Mouse (Mus musculus): ENCODE data around the gene S100a2. TPM values are rescaled to one million over a fixed set of nuclear protein-coding genes. Genes with fewer than 3 reads are reported as not detected.

S100a2 gene
- polyA plus RNA-seq, 1 experiment from 2014 or later: not detected

DNA sequence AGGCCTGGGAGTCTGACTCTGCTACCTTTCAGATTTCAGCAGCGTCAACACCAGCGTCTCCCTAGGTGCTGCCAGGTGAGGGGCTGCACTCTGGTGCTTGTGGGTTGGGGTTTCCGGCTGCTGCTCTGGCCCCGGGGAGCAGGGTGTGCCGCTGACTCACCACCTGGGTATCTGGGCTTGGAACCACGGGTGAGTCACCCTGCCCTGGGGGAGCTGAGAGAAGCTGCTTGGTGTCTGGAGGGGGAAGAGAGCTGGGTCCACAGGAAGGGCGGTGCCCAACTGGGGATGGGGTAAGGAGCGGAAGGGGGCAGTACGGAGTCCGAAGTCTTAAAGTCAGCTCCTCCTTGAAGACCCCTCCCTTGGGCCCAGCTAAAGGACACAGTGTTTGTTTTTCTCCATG, 3.1 kb upstream of the S100a2 start:
- no peak overlapping the region for H3K4me2 ChIP-seq
- H3K9me3 ChIP-seq (replicated peaks; ENCODE audit: control insufficient read depth, low read length): no peaks in the 10 kb centered on the region
- 0 out of 2 replicates have a peak, but pooled peaks cover 3% of the 10 kb centered on the region for H3K4me1 ChIP-seq (ENCODE audit: control insufficient read depth, insufficient read depth, low read length)
- H3K9ac ChIP-seq (ENCODE audit: low read depth, low read length): no peak overlapping the region
- H3K36me3 ChIP-seq (ENCODE audit: control insufficient read depth, insufficient read depth, low read length): no peaks in the 10 kb centered on the region
- no peak overlapping the region for H3K27ac ChIP-seq (ENCODE audit: low read depth, low read length)
- 41% methylated on average over 10 of the region's 10 CpGs for WGBS (ENCODE audit: insufficient replicate concordance)
- no peak overlapping the region for H3K4me3 ChIP-seq (ENCODE audit: low read depth, low read length)
- no peaks in the 10 kb centered on the region for H3K27me3 ChIP-seq (ENCODE audit: control insufficient read depth, insufficient read depth, low read length)
- no peak for ATAC-seq (replicated peaks; ENCODE audit: insufficient number of reproducible peaks, low FRiP score, low TSS enrichment)

DNA sequence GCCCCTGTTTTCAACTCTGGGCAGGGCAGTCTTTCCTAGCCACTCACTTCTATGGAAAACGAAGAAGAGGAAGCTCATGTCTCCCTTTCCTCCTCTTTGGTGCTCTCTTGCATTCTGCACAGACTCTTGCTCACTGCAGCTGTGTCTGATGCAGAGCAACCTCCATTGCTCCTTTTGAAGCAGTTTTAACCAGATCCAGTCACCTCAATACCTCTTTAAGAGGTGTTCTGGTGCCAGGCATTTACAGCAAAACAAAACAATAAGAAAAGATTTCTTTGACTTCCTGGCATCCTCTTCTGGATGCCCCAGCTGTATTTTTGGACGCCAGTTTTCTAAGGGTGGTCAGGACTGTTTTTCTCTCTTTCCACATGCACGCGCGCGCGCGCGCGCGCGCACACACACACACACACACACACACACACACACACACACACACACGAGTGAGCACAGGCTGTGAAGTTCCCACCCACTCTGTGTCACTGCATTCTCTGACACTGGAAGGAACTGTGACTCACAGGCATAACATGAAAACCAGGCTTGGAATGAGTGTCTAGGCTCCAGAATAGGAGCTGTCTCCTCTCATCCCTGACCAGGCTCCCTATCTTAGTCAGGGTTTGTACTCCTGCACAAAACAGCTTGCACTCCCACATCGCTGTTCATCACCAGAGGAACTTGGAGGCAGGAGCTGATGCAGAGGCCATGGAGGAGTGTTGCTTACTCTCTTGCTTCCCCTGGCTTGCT, 2.5 kb upstream of the S100a2 start:
- H3K36me3 ChIP-seq (ENCODE audit: control insufficient read depth, insufficient read depth, low read length): no peaks in the 10 kb centered on the region
- no peak overlapping the region for H3K4me3 ChIP-seq (ENCODE audit: low read depth, low read length)
- H3K9me3 ChIP-seq (replicated peaks; ENCODE audit: control insufficient read depth, low read length): no peaks in the 10 kb centered on the region
- H3K4me1 ChIP-seq (ENCODE audit: control insufficient read depth, insufficient read depth, low read length): 0 out of 2 replicates have a peak, but pooled peaks cover 3% of the 10 kb centered on the region
- H3K27ac ChIP-seq (ENCODE audit: low read depth, low read length): no peak overlapping the region
- no peak overlapping the region for H3K4me2 ChIP-seq
- no peaks in the 10 kb centered on the region for H3K27me3 ChIP-seq (ENCODE audit: control insufficient read depth, insufficient read depth, low read length)
- ATAC-seq (replicated peaks; ENCODE audit: insufficient number of reproducible peaks, low FRiP score, low TSS enrichment): no peak
- H3K9ac ChIP-seq (ENCODE audit: low read depth, low read length): no peak overlapping the region
- WGBS (ENCODE audit: insufficient replicate concordance): 87% methylated on average over 14 of the region's 14 CpGs

DNA sequence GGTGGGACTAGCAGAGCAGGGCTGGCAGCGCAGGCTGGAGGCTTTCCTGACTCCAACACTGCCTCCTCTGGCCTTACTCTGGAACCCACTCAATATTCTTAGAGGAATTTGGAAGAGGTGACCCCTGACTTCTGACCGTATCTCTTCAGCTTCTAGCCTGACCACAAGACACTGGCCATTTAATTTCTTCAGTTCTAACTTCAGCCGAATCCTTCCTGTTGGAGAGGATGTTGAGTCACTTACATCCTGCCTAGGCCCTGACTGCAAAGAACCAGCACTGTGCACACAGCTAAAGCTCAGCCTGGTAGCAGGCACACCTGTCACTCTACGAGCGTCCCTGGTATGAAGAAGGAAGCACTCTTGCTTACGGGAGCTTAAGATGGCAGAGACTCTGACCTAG, 657 bp upstream of the S100a2 start:
- Histone ChIP-seq H3K4me2 (no peak overlapping the region), H3K4me1 (ENCODE audit: control insufficient read depth, insufficient read depth, low read length) (no peaks in the 10 kb centered on the region), H3K4me3 (ENCODE audit: low read depth, low read length) (no peak overlapping the region), H3K36me3 (ENCODE audit: control insufficient read depth, insufficient read depth, low read length) (no peaks in the 10 kb centered on the region), H3K9ac (ENCODE audit: low read depth, low read length) (no peak overlapping the region), H3K27ac (ENCODE audit: low read depth, low read length) (no peak overlapping the region), H3K27me3 (ENCODE audit: control insufficient read depth, insufficient read depth, low read length) (no peaks in the 10 kb centered on the region), H3K9me3 (replicated peaks; ENCODE audit: control insufficient read depth, low read length) (no peaks in the 10 kb centered on the region)
- ATAC-seq (replicated peaks; ENCODE audit: insufficient number of reproducible peaks, low FRiP score, low TSS enrichment): no peak
- WGBS (ENCODE audit: insufficient replicate concordance): 72% methylated on average over 6 of the region's 6 CpGs

DNA sequence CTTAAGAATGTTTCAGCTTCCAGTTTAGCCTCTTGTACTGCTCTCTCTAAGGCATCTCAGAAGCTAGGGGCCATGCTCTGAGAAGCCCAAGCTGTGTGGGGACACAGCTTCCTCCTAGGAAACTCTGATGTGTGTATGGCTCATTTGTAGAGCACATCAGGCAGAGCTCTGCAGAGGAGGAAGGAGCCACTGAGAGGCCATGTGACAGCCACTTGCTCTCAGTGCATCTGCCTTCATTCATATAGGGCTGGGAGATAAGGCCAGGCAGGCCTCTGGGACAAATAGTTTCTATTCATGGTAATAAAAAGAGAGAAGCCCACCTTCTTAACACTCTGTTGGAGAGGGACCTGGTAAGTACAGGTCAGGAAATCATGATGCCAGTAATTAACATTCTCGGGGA, 4.4 kb downstream of the S100a2 start:
- no peaks in the 10 kb centered on the region for H3K36me3 ChIP-seq (ENCODE audit: control insufficient read depth, insufficient read depth, low read length)
- no peak overlapping the region for H3K4me3 ChIP-seq (ENCODE audit: low read depth, low read length)
- no peak for ATAC-seq (replicated peaks; ENCODE audit: insufficient number of reproducible peaks, low FRiP score, low TSS enrichment)
- H3K27ac ChIP-seq (ENCODE audit: low read depth, low read length): no peak overlapping the region
- 57% methylated on average over 1 of the region's 1 CpGs for WGBS (ENCODE audit: insufficient replicate concordance)
- no peak overlapping the region for H3K4me2 ChIP-seq
- no peaks in the 10 kb centered on the region for H3K27me3 ChIP-seq (ENCODE audit: control insufficient read depth, insufficient read depth, low read length)
- no peaks in the 10 kb centered on the region for H3K9me3 ChIP-seq (replicated peaks; ENCODE audit: control insufficient read depth, low read length)
- no peaks in the 10 kb centered on the region for H3K4me1 ChIP-seq (ENCODE audit: control insufficient read depth, insufficient read depth, low read length)
- H3K9ac ChIP-seq (ENCODE audit: low read depth, low read length): no peak overlapping the region

DNA sequence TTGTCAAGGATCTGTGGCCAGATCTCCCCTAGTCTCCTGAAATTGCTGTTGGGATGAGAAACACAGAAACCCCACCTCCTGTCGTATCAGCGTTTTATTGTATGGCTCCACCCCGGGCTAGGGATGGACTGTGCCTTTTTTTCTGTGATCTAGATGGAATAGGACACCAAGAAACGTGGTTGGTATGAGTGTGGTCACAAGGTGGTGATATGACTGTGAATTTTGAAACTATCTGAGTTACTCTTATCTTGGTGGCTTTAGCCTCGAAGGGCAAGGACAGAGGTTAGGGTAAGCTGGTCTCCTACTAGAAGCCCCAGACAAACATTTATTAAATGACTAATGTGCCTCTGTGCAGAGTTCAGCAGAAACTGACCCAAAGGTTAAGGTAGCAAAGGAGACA, 5.5 kb downstream of the S100a2 start:
- 59% methylated on average over 5 of the region's 5 CpGs for WGBS (ENCODE audit: insufficient replicate concordance)

DNA sequence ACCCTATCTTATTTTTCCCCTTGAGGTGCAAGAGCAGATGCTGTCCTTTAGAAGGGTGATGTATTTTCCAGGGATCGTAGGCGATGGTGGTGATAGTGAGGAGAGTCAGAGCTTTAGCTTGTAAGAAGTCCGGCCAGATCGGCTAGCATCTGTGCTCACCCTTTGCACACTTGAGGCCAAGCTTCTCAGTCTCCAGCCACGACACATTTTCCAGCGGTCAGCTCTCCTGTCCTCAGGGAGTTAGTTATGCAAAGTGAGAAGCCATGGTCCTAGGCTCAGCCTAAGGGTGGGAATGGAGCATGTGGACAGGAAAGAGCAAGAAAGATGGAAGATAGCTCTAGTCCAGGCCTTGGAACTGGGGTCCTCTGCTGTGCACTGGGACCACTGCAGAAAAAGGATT, 6.8 kb downstream of the S100a2 start:
- no peak overlapping the region for H3K4me3 ChIP-seq (ENCODE audit: low read depth, low read length)
- H3K27ac ChIP-seq (ENCODE audit: low read depth, low read length): no peak overlapping the region
- no peak overlapping the region for H3K9ac ChIP-seq (ENCODE audit: low read depth, low read length)
- 86% methylated on average over 6 of the region's 6 CpGs for WGBS (ENCODE audit: insufficient replicate concordance)
- no peak overlapping the region for H3K4me2 ChIP-seq
- ATAC-seq (replicated peaks; ENCODE audit: insufficient number of reproducible peaks, low FRiP score, low TSS enrichment): no peak
- no peaks in the 10 kb centered on the region for H3K4me1 ChIP-seq (ENCODE audit: control insufficient read depth, insufficient read depth, low read length)
- no peaks in the 10 kb centered on the region for H3K36me3 ChIP-seq (ENCODE audit: control insufficient read depth, insufficient read depth, low read length)
- H3K27me3 ChIP-seq (ENCODE audit: control insufficient read depth, insufficient read depth, low read length): no peaks in the 10 kb centered on the region
- no peaks in the 10 kb centered on the region for H3K9me3 ChIP-seq (replicated peaks; ENCODE audit: control insufficient read depth, low read length)

More for the DNA sequence above, 5.5 kb downstream of the S100a2 start:
- H3K9me3 ChIP-seq (replicated peaks; ENCODE audit: control insufficient read depth, low read length): no peaks in the 10 kb centered on the region
- no peak overlapping the region for H3K27ac ChIP-seq (ENCODE audit: low read depth, low read length)
- no peaks in the 10 kb centered on the region for H3K4me1 ChIP-seq (ENCODE audit: control insufficient read depth, insufficient read depth, low read length)
- no peak for ATAC-seq (replicated peaks; ENCODE audit: insufficient number of reproducible peaks, low FRiP score, low TSS enrichment)
- no peak overlapping the region for H3K4me3 ChIP-seq (ENCODE audit: low read depth, low read length)
- H3K4me2 ChIP-seq: no peak overlapping the region
- no peaks in the 10 kb centered on the region for H3K27me3 ChIP-seq (ENCODE audit: control insufficient read depth, insufficient read depth, low read length)
- no peak overlapping the region for H3K9ac ChIP-seq (ENCODE audit: low read depth, low read length)
- H3K36me3 ChIP-seq (ENCODE audit: control insufficient read depth, insufficient read depth, low read length): no peaks in the 10 kb centered on the region

DNA sequence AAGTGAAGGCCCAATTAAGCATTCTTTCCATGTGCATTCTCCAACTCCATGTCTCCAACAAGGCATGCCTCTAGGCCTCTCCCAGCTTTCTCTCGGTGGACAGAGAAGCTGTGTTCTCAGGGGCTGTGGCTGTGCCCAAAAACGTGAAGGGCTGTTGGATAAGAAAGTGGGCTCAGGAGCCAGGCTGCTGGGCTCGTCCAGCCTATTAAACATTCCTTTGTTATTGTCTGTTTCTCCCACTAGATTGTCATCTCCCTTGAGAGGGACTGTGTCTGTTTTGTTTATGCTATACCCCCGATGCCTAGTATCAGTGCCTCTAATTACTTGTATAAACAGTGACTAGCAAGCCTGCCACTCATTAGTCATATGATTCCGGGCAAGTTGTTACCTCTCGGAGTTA, 7.7 kb downstream of the S100a2 start:
- no peak for ATAC-seq (replicated peaks; ENCODE audit: insufficient number of reproducible peaks, low FRiP score, low TSS enrichment)
- no peak overlapping the region for H3K9ac ChIP-seq (ENCODE audit: low read depth, low read length)
- H3K4me1 ChIP-seq (ENCODE audit: control insufficient read depth, insufficient read depth, low read length): no peaks in the 10 kb centered on the region
- H3K27me3 ChIP-seq (ENCODE audit: control insufficient read depth, insufficient read depth, low read length): no peaks in the 10 kb centered on the region
- no peaks in the 10 kb centered on the region for H3K9me3 ChIP-seq (replicated peaks; ENCODE audit: control insufficient read depth, low read length)
- H3K4me3 ChIP-seq (ENCODE audit: low read depth, low read length): no peak overlapping the region
- no peak overlapping the region for H3K4me2 ChIP-seq
- H3K36me3 ChIP-seq (ENCODE audit: control insufficient read depth, insufficient read depth, low read length): no peaks in the 10 kb centered on the region
- WGBS (ENCODE audit: insufficient replicate concordance): 26% methylated on average over 6 of the region's 6 CpGs
- H3K27ac ChIP-seq (ENCODE audit: low read depth, low read length): no peak overlapping the region

DNA sequence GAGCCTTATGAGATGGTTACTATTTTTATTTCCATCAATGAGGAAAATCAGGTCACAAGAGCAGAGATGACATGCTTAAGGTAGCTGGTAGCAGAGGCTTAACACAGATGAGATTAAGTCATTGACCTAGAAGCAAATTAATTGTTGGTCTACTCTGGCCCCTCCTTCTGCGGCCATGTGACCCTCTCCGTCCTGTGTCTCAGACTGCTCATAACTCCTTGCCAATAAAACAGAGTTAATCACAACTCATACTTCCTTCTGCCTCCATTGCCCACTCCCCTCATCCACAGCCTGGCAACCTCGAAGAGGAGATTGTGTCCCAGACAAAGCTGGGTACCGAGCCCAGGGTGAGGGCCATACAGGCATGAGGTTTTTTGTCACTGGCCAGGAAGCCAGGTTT, 8.2 kb downstream of the S100a2 start:
- 81% methylated on average over 4 of the region's 4 CpGs for WGBS (ENCODE audit: insufficient replicate concordance)
- Histone ChIP-seq H3K36me3 (ENCODE audit: control insufficient read depth, insufficient read depth, low read length) (no peaks in the 10 kb centered on the region), H3K27me3 (ENCODE audit: control insufficient read depth, insufficient read depth, low read length) (no peaks in the 10 kb centered on the region), H3K9me3 (replicated peaks; ENCODE audit: control insufficient read depth, low read length) (no peaks in the 10 kb centered on the region), H3K4me3 (ENCODE audit: low read depth, low read length) (no peak overlapping the region), H3K9ac (ENCODE audit: low read depth, low read length) (no peak overlapping the region), H3K4me1 (ENCODE audit: control insufficient read depth, insufficient read depth, low read length) (0 out of 2 replicates have a peak, but pooled peaks cover under 1% of the 10 kb centered on the region), H3K27ac (ENCODE audit: low read depth, low read length) (no peak overlapping the region), H3K4me2 (no peak overlapping the region)
- ATAC-seq (replicated peaks; ENCODE audit: insufficient number of reproducible peaks, low FRiP score, low TSS enrichment): no peak

DNA sequence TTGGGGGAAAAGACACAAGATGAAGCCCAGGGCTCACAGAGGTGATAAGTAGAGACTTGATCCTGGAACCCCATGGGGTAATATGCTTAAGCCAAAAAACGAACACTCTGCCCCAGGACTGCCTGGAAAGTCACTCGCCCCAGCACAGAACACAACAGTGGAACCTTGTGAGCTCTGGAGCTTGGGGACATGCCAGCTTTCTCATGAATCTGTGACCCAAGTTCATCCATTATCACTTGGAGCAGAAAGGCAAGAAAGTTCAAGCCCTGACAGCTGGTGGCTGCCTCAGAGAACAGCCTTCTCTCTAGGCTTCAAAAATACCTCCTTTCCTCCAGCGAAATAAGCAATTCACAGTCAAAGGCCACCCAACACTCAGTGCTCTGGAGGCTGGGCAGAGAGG, 9.4 kb downstream of the S100a2 start:
- no peak overlapping the region for H3K27ac ChIP-seq (ENCODE audit: low read depth, low read length)
- H3K27me3 ChIP-seq (ENCODE audit: control insufficient read depth, insufficient read depth, low read length): no peaks in the 10 kb centered on the region
- no peaks in the 10 kb centered on the region for H3K36me3 ChIP-seq (ENCODE audit: control insufficient read depth, insufficient read depth, low read length)
- H3K4me2 ChIP-seq: no peak overlapping the region
- H3K9ac ChIP-seq (ENCODE audit: low read depth, low read length): no peak overlapping the region
- peaks cover 5% of the 10 kb centered on the region; the same call in 1 of the 2 replicates for H3K4me1 ChIP-seq (ENCODE audit: control insufficient read depth, insufficient read depth, low read length)
- no peaks in the 10 kb centered on the region for H3K9me3 ChIP-seq (replicated peaks; ENCODE audit: control insufficient read depth, low read length)
- WGBS (ENCODE audit: insufficient replicate concordance): 68% methylated on average over 3 of the region's 3 CpGs
- no peak overlapping the region for H3K4me3 ChIP-seq (ENCODE audit: low read depth, low read length)
- no peak for ATAC-seq (replicated peaks; ENCODE audit: insufficient number of reproducible peaks, low FRiP score, low TSS enrichment)

All from heart, embryonic 11.5 days (tissue).